Mouse (Mus musculus) testis, adult 10 weeks (tissue): Measurements from ENCODE around the gene Scfd1. TPM values are rescaled to one million over a fixed set of nuclear protein-coding genes. Genes with fewer than 3 reads are reported as not detected.

ENCODE experiments used
- polyA plus RNA-seq: library from polyadenylated mRNA; stranded (reverse); fragments of 350-450 nt; fragmentation: Illumina TruSeq; extraction: RNeasy Lipid Tissue Mini Kit (QIAGEN cat#74804); gene quantifications from one replicate; pipeline ENCODE4 v1.2.3, GENCODE M21; 2014; ENCODE audit warnings: low read depth, low replicate concordance

The Scfd1 gene
- 81.4 TPM for polyA plus RNA-seq

DNA sequence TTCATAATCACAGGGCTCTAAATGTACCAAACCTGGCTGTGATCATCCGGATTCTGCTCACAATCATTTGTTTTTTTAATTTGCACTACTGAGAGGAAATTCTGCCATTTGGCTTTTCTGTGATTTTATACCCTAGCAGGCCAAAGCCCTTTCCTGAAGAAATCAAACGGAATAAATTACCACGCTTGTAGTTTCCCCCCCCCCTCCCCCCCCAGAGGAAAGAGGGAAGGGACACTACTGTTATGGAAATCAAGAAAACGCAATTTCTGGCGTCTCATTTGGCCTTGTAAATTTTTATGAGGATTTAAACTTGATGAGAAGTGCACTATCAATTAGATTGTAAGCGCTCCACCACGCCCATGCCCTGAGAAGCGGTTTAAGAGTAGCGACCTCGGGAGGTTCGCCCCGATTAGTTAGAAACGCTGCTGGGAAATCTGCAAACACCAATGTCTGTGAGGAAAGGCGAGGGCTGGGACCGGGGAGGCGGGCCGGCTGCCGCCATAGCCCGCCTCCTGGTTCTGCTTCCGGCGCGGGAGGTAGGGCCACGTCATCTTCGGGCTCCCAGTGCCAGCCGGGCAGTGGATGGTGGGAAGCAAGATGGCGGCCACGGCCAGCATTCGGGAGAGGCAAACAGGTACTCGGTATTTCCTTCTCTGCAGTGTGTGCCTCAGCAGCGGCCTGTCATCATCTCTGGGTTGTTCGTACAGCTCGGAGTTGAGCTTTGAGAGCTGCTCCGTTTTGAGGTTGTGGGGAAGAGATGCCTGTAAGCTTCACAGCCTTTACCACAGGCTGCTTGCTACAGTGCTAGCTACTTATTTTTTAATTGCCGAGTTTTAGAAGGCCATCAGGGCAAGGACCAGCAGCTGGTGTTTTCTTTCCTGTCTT is at the start of gene Scfd1:
Scfd1 (plus strand) TSS at position 508 of the 885 bp plus-strand sequence.

DNA sequence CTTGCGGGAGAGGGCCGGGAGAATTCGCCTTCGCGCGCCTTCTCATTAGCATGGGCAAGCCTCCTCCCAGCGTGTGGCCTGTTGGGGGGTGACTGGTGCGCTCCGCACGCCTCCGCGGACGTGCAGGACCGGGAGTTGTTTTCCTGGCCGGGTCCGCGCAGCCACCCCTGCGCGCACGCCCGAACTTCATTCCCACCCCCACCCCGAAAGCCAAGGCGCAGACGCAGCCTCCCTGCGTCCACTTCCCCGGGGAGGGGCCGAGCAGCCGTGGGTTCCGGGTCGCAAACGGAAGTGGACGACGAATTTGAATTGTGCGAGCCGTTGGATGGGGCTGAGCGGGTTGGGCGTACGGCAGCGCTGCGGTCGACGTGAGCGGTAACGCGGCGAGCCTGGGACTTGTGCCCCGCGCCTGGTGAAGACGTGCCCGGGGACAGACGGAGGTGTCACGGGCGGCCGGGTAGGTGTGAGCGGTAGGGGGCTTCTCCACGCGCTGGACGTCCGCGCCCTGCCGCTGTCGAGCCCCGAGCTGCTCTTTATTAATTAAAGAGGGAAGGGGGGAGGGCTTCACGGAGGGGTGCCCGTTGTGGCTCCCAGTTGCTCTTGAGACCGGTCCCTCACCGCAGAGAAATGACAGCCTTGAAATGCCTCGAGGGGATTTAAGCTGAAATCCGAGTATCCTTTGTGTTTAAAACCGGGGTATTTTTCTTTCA is 29.2 kb upstream of the Scfd1 start, which contains the start of gene G2e3:
G2e3 (plus strand) TSS at position 74 of the 710 bp plus-strand sequence.

Other genes with a start within 250 kb of the Scfd1 start
- gene G2e3, start 29.4 kb upstream of the Scfd1 start, polyA plus RNA-seq: 69.9 TPM
- gene Coch, start 215.8 kb downstream of the Scfd1 start, polyA plus RNA-seq: 0.69 TPM